Mouse (Mus musculus): ENCODE measurements around the gene Macc1.
"Not testable (repeated sequence)": the region's sequence is repeated elsewhere in the genome, so short reads cannot be mapped to it uniquely, and the experiment has no call there.

GRCm38 (mm10) chr12:119352579-119352978, 38.5 kb downstream of the Macc1 start:
- TF ChIP-seq CTCF (IDR thresholded peaks at IDR 0.05; ENCODE audit: borderline replicate concordance, control insufficient read depth, extremely low read depth, insufficient read depth, low read length, poor library complexity); POLR2A (IDR thresholded peaks at IDR 0.05; ENCODE audit: control insufficient read depth, extremely low read depth, insufficient read depth, low read length, poor library complexity): not testable (repeated sequence)
